Mouse (Mus musculus) stomach, postnatal 0 days (tissue): ENCODE measurements around the gene Hspbp1.

ENCODE experiments used
- CTCF ChIP-seq: IDR thresholded peaks from 2 replicates; pipeline ENCODE4 v1.5.1; 2016; ENCODE audit warnings: antibody characterized with exemption, low read depth, mild to moderate bottlenecking, moderate library complexity
- EP300 ChIP-seq: optimal IDR thresholded peaks from 2 replicates; pipeline ENCODE3; 2016; ENCODE audit warnings: antibody characterized with exemption

DNA sequence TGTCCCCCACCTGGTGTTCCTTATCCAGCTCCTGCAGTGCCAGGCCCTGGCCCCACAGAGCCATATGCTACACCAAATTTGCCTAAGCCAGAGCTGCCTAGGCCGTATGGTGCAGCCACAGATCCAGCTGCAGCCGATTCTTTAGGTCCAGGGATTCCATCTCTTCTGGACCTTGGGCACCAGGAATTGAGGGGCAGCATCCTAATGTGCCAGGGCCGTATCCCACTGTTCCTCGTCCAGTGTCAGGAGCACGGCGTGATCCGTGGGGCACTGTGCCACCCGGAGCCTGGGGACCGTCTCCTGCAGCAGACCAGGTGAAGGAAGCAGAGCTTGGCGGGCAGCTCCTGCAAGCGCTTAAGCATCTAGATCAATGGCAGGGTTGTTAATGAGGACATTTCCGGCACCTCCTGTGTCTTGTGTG is 72.9 kb downstream of the Hspbp1 start:
- TF ChIP-seq CTCF (no peak), EP300 (no peak)
